Mouse (Mus musculus): ENCODE data around the gene Hspa2. TPM values are rescaled to one million over a fixed set of nuclear protein-coding genes. Genes with fewer than 3 reads are reported as not detected.
A peak's percentile ranks its signal among the peaks of the same experiment; 100 is the strongest.
"Not testable (repeated sequence)": the region's sequence is repeated elsewhere in the genome, so short reads cannot be mapped to it uniquely, and the experiment has no call there.

The Hspa2 gene
- polyA plus RNA-seq, 1 experiment: 3.8 TPM

DNA sequence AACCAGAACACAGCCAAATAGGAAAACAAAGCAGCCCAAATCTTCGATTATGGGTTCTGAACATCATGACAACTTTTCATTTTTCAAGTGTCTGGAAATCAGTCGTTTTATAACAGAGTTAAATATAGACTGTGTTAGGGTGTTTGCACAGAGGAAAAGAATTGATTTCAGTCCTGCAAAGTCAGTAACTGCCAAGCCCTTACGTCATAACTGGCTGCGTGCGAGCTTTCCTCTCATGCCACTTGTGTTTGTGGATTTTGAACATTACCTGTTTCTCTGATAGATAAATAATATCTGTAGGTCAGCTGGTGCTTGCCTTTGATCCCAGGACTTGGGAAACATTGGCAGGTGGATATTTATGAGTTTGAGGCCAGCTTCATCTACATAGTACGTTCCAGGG lies 27.5 kb downstream of the Hspa2 start:
- no peaks in the 10 kb centered on the region for H3K36me3 ChIP-seq (ENCODE audit: control insufficient read depth, insufficient read depth, low read length)
- no peak overlapping the region for H3K27ac ChIP-seq (ENCODE audit: insufficient read depth, low read length)
- H3K4me1 ChIP-seq (ENCODE audit: control insufficient read depth, insufficient read depth, insufficient read length): no peaks in the 10 kb centered on the region; the same call in 1 of the 2 replicates
- no peak for TF ChIP-seq POLR2A (IDR thresholded peaks at IDR 0.05; ENCODE audit: low read depth, low read length)
- TF ChIP-seq CTCF (IDR thresholded peaks at IDR 0.05; ENCODE audit: extremely low read depth, insufficient read depth, insufficient read length, insufficient replicate concordance): no peak
- H3K4me3 ChIP-seq (ENCODE audit: extremely low read depth, insufficient read depth, insufficient read length): no peak overlapping the region
- peaks cover 6% of the 10 kb centered on the region; the same call in 1 of the 2 replicates for H3K27me3 ChIP-seq (ENCODE audit: control insufficient read depth, insufficient read depth, low read length)
- DNase-seq (ENCODE audit: low read depth in 1 of 2, low spot score in 2 of 2): no peak
- WGBS: 74% methylated on average over 6 of the region's 6 CpGs

DNA sequence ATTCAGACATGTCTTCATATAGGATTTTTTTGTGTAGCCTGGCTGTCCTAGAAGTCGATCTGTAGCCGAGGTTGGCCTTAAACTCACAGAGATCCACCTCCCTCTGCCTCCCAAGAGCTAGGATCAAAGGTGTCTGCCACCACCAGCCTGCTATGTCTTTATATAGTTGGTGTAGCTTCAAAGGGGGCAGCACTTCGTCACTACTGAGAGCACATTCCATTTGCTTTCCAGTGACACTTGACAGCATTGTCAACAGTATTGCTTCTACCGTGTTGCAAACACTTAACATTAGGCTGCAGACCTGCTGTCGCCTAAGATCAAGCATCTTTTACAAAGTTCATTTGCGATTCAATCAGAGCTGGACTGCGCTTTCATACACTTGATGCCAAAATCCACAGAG lies 30.1 kb downstream of the Hspa2 start:
- Histone ChIP-seq H3K4me3 (ENCODE audit: extremely low read depth, insufficient read depth, insufficient read length) (no peak overlapping the region), H3K27me3 (ENCODE audit: control insufficient read depth, insufficient read depth, low read length) (peaks cover 6% of the 10 kb centered on the region; the same call in 1 of the 2 replicates), H3K36me3 (ENCODE audit: control insufficient read depth, insufficient read depth, low read length) (no peaks in the 10 kb centered on the region), H3K4me1 (ENCODE audit: control insufficient read depth, insufficient read depth, insufficient read length) (no peaks in the 10 kb centered on the region; the same call in 1 of the 2 replicates), H3K27ac (ENCODE audit: insufficient read depth, low read length) (no peak overlapping the region)
- TF ChIP-seq POLR2A (IDR thresholded peaks at IDR 0.05; ENCODE audit: low read depth, low read length): no peak
- no peak for TF ChIP-seq CTCF (IDR thresholded peaks at IDR 0.05; ENCODE audit: extremely low read depth, insufficient read depth, insufficient read length, insufficient replicate concordance)
- 58% methylated on average over 7 of the region's 7 CpGs for WGBS
- DNase-seq (ENCODE audit: low read depth in 1 of 2, low spot score in 2 of 2): no peak

GRCm38 (mm10) chr12:76435084-76435483 lies 31.1 kb downstream of the Hspa2 start:
- H3K27ac ChIP-seq (ENCODE audit: insufficient read depth, low read length): no peak overlapping the region
- no peaks in the 10 kb centered on the region; the same call in 1 of the 2 replicates for H3K4me1 ChIP-seq (ENCODE audit: control insufficient read depth, insufficient read depth, insufficient read length)
- TF ChIP-seq CTCF (IDR thresholded peaks at IDR 0.05; ENCODE audit: extremely low read depth, insufficient read depth, insufficient read length, insufficient replicate concordance) (no peak), POLR2A (IDR thresholded peaks at IDR 0.05; ENCODE audit: low read depth, low read length) (no peak)
- peaks cover 6% of the 10 kb centered on the region; the same call in 1 of the 2 replicates for H3K27me3 ChIP-seq (ENCODE audit: control insufficient read depth, insufficient read depth, low read length)
- no peak overlapping the region for H3K4me3 ChIP-seq (ENCODE audit: extremely low read depth, insufficient read depth, insufficient read length)
- 18% methylated on average over 17 of the region's 17 CpGs for WGBS
- no peak for DNase-seq (ENCODE audit: low read depth in 1 of 2, low spot score in 2 of 2)
- H3K36me3 ChIP-seq (ENCODE audit: control insufficient read depth, insufficient read depth, low read length): no peaks in the 10 kb centered on the region

DNA sequence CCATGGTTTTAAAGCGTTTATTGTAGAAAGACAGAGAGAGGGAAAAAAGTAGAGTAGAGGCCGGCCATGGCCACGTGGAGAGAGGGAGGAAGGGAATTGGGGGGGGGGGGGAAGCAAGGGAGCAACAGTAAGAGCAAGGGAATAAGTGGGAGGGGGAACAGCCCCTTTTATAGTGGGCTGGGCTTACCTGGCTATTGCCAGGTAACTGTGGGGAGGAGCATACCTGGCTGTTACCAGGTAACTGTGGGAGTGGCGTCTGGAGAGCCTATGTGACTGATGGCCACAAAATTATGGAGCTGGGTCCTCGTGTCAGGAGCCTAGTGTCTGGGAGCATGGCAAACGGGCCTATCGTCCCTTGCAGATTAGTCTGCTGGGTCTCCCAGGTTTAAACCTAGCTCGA lies 31.6 kb downstream of the Hspa2 start:
- no peak for DNase-seq (ENCODE audit: low read depth in 1 of 2, low spot score in 2 of 2)
- Histone ChIP-seq H3K4me1 (ENCODE audit: control insufficient read depth, insufficient read depth, insufficient read length) (no peaks in the 10 kb centered on the region; the same call in 1 of the 2 replicates), H3K27ac (ENCODE audit: insufficient read depth, low read length) (no peak overlapping the region), H3K27me3 (ENCODE audit: control insufficient read depth, insufficient read depth, low read length) (peaks cover 6% of the 10 kb centered on the region; the same call in 1 of the 2 replicates), H3K4me3 (ENCODE audit: extremely low read depth, insufficient read depth, insufficient read length) (no peak overlapping the region), H3K36me3 (ENCODE audit: control insufficient read depth, insufficient read depth, low read length) (no peaks in the 10 kb centered on the region)
- TF ChIP-seq POLR2A (IDR thresholded peaks at IDR 0.05; ENCODE audit: low read depth, low read length) (no peak), CTCF (IDR thresholded peaks at IDR 0.05; ENCODE audit: extremely low read depth, insufficient read depth, insufficient read length, insufficient replicate concordance) (no peak)
- 66% methylated on average over 8 of the region's 8 CpGs for WGBS

- not testable (repeated sequence) for H3K4me3 ChIP-seq (ENCODE audit: extremely low read depth, insufficient read depth, insufficient read length); H3K27ac ChIP-seq (ENCODE audit: insufficient read depth, low read length); H3K27me3 ChIP-seq (ENCODE audit: control insufficient read depth, insufficient read depth, low read length); H3K36me3 ChIP-seq (ENCODE audit: control insufficient read depth, insufficient read depth, low read length); H3K4me1 ChIP-seq (ENCODE audit: control insufficient read depth, insufficient read depth, insufficient read length); DNase-seq (ENCODE audit: low read depth in 1 of 2, low spot score in 2 of 2)
- 72% methylated on average over 6 of the region's 6 CpGs for WGBS
Observed at GRCm38 (mm10) chr12:76443488-76443887, 39.5 kb downstream of the Hspa2 start.

DNA sequence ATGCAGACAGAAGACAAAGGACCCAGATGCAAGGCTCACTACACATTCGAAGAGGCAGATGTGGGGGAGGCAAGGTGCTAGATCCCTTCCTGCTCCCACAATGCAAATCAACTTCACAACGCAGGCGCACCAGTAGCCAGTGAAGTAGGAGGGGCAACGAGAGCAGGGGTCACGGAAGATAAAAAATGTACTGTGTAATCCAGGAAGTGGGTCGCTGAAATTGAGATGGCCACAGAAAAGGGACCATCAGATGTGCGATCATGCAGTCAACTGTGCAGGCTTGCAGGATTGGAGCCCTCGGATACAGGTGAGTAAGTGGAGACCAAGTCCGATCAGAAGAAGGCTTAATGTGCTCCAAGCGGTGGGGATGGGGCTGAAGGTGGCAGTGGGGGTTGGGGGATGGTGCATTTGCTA lies 40.4 kb downstream of the Hspa2 start:
- no peak overlapping the region for H3K27ac ChIP-seq (ENCODE audit: insufficient read depth, low read length)
- no peaks in the 10 kb centered on the region for H3K36me3 ChIP-seq (ENCODE audit: control insufficient read depth, insufficient read depth, low read length)
- WGBS: 61% methylated on average over 10 of the region's 10 CpGs
- peak overlapping the region; percentile 41; the same call in 1 of the 2 replicates for H3K4me3 ChIP-seq (ENCODE audit: extremely low read depth, insufficient read depth, insufficient read length)
- DNase-seq (ENCODE audit: low read depth in 1 of 2, low spot score in 2 of 2): no peak
- H3K27me3 ChIP-seq (ENCODE audit: control insufficient read depth, insufficient read depth, low read length): no peaks in the 10 kb centered on the region
- TF ChIP-seq POLR2A (IDR thresholded peaks at IDR 0.05; ENCODE audit: low read depth, low read length) (no peak), CTCF (IDR thresholded peaks at IDR 0.05; ENCODE audit: extremely low read depth, insufficient read depth, insufficient read length, insufficient replicate concordance) (no peak)
- H3K4me1 ChIP-seq (ENCODE audit: control insufficient read depth, insufficient read depth, insufficient read length): no peaks in the 10 kb centered on the region

GRCm38 (mm10) chr12:76444862-76445261 lies 40.9 kb downstream of the Hspa2 start:
- Histone ChIP-seq H3K4me3 (ENCODE audit: extremely low read depth, insufficient read depth, insufficient read length) (no peak overlapping the region), H3K27me3 (ENCODE audit: control insufficient read depth, insufficient read depth, low read length) (no peaks in the 10 kb centered on the region), H3K36me3 (ENCODE audit: control insufficient read depth, insufficient read depth, low read length) (no peaks in the 10 kb centered on the region), H3K27ac (ENCODE audit: insufficient read depth, low read length) (no peak overlapping the region), H3K4me1 (ENCODE audit: control insufficient read depth, insufficient read depth, insufficient read length) (no peaks in the 10 kb centered on the region)
- DNase-seq (ENCODE audit: low read depth in 1 of 2, low spot score in 2 of 2): no peak
- TF ChIP-seq CTCF (IDR thresholded peaks at IDR 0.05; ENCODE audit: extremely low read depth, insufficient read depth, insufficient read length, insufficient replicate concordance) (no peak), POLR2A (IDR thresholded peaks at IDR 0.05; ENCODE audit: low read depth, low read length) (no peak)
- WGBS: 74% methylated on average over 6 of the region's 6 CpGs

Measured in spleen, adult 2 months (tissue).